Mouse (Mus musculus) megakaryocyte, embryonic 14.5 days (primary cell): ENCODE measurements around the gene Gm765.

ENCODE experiments used
- FLI1 ChIP-seq: IDR thresholded peaks from 2 replicates; pipeline ENCODE4 v1.6.1; 2012; ENCODE audit warnings: low read length, inconsistent platforms, mixed read lengths
- GATA1 ChIP-seq: IDR thresholded peaks from 3 replicates; pipeline ENCODE4 v1.6.1; 2012; ENCODE audit warnings: mixed read lengths, low read length, inconsistent platforms, borderline replicate concordance

- no peak for TF ChIP-seq GATA1
- no peak for TF ChIP-seq FLI1
These were observed 120.6 kb downstream of the Gm765 start for GRCm38 (mm10) chr6:98221970-98222369.
